Mouse (Mus musculus): Measurements from ENCODE around the gene Tnfrsf18.

Tnfrsf18 gene

GRCm38 (mm10) chr4:156077499-156078301 is 51.7 kb downstream of the Tnfrsf18 start:
- no peak for DNase-seq (ENCODE audit: low spot score)

All from adipocyte (in vitro differentiated cells).